Mouse (Mus musculus) forebrain, embryonic 11.5 days (tissue): ENCODE data around the gene 4930519G04Rik. TPM values are rescaled to one million over a fixed set of nuclear protein-coding genes. Genes with fewer than 3 reads are reported as not detected.

Experiments
- ATAC-seq: fragments of 200-750 bp; cut with Nextera tagmentation; replicated peaks from 2 replicates; pipeline ENCODE4 v1.8.0; 2017; ENCODE audit warnings: moderate TSS enrichment; ENCODE audit not compliant: low FRiP score
- DNase-seq: peaks from one replicate; pipeline ENCODE4 v3.0.0-alpha.2; 2017; ENCODE audit warnings: low spot score
- H3K27ac ChIP-seq: fragments of 300-500 bp; sonication (generic); 2 replicates; pipeline ENCODE4 v1.5.1; 2014; ENCODE audit warnings: low read depth, low read length
- H3K27me3 ChIP-seq: fragments of 300-500 bp; sonication (generic); 2 replicates; pipeline ENCODE4 v1.6.1; 2014; ENCODE audit warnings: mild to moderate bottlenecking, low read length, mixed read lengths; ENCODE audit not compliant: control insufficient read depth, insufficient read depth
- H3K36me3 ChIP-seq: fragments of 300-500 bp; sonication (generic); 2 replicates; pipeline ENCODE4 v1.6.1; 2014; ENCODE audit warnings: mild to moderate bottlenecking, low read length, moderate library complexity, mixed read lengths; ENCODE audit not compliant: control insufficient read depth, insufficient read depth
- H3K4me1 ChIP-seq: fragments of 300-500 bp; sonication (generic); replicated peaks from 2 replicates; pipeline ENCODE4 v1.6.1; 2014; ENCODE audit warnings: low read length, mixed read lengths; ENCODE audit not compliant: control insufficient read depth, insufficient read depth
- H3K4me2 ChIP-seq: fragments of 300-500 bp; sonication (generic); 2 replicates; pipeline ENCODE4 v1.6.1; 2014; ENCODE audit warnings: low read depth, mild to moderate bottlenecking, low read length, moderate library complexity, mixed read lengths; ENCODE audit not compliant: severe bottlenecking
- H3K4me3 ChIP-seq: fragments of 300-500 bp; sonication (generic); 2 replicates; pipeline ENCODE4 v1.5.1; 2014; ENCODE audit warnings: low read depth, low read length
- H3K9ac ChIP-seq: fragments of 300-500 bp; sonication (generic); 2 replicates; pipeline ENCODE4 v1.6.1; 2014; ENCODE audit warnings: low read length
- H3K9me3 ChIP-seq: fragments of 300-500 bp; sonication (generic); 2 replicates; pipeline ENCODE4 v1.6.1; 2016; ENCODE audit warnings: low read length, mixed read lengths; ENCODE audit not compliant: control insufficient read depth
- WGBS: fragments of 180-500 bp; shearing (Covaris S2); extraction: QIAGEN DNeasy Blood & Tissue Kit; methylation state at CpG from one replicate; pipeline ENCODE4 v1.1.7; 2014; 5-methylcytosine and 5-hydroxymethylcytosine counted together
- polyA plus RNA-seq: library from polyadenylated mRNA; unstranded; fragments of >200 nt; fragmentation: Nextera tagmentation; extraction: Ambion mirVana; gene quantifications from 2 replicates; pipeline ENCODE4 v1.2.1, GENCODE M21; 2014

The 4930519G04Rik gene
- polyA plus RNA-seq, 1 experiment from 2014 or later: not detected

- no peak overlapping the region for H3K9ac ChIP-seq
- H3K4me3 ChIP-seq: no peak overlapping the region
- H3K27ac ChIP-seq: no peak overlapping the region
- DNase-seq (no peak), ATAC-seq (no peak)
- H3K36me3 ChIP-seq: no peaks in the 10 kb centered on the region
- H3K9me3 ChIP-seq: no peaks in the 10 kb centered on the region
- H3K4me1 ChIP-seq: no peaks in the 10 kb centered on the region
- no peak overlapping the region for H3K4me2 ChIP-seq
- 84% methylated on average over 20 of the region's 20 CpGs for WGBS
- no peaks in the 10 kb centered on the region for H3K27me3 ChIP-seq
Measured at GRCm38 (mm10) chr5:114851565-114852236, 1.8 kb upstream of the 4930519G04Rik start.

- no peak within 1 kb of the TSS for H3K27ac ChIP-seq
- H3K4me2 ChIP-seq: peak within 1 kb of the TSS; percentile 57
- no peaks in the 10 kb centered on the region for H3K27me3 ChIP-seq
- H3K4me1 ChIP-seq: no peaks in the 10 kb centered on the region
- H3K9me3 ChIP-seq: no peaks in the 10 kb centered on the region
- H3K4me3 ChIP-seq: peak within 1 kb of the TSS; percentile 18
- ATAC-seq: no peak
- H3K36me3 ChIP-seq: no peaks in the 10 kb centered on the region
- 86% methylated on average over 12 of the region's 12 CpGs for WGBS
- peak within 1 kb of the TSS; percentile 52 for H3K9ac ChIP-seq
- no peak for DNase-seq
Measured at GRCm38 (mm10) chr5:114858582-114858981, 5.1 kb downstream of the 4930519G04Rik start, which contains the start of gene Gm9936. Gene Gm9936 (minus strand): TSS chr5:114858682.

GRCm38 (mm10) chr5:114859253-114859652 lies 5.8 kb downstream of the 4930519G04Rik start:
- DNase-seq (peak; percentile 90), ATAC-seq (no peak)
- Histone ChIP-seq H3K9ac (peak overlapping the region; percentile 52), H3K9me3 (no peaks in the 10 kb centered on the region), H3K4me3 (peak overlapping the region; percentile 18), H3K27me3 (no peaks in the 10 kb centered on the region), H3K4me1 (no peaks in the 10 kb centered on the region), H3K27ac (no peak overlapping the region), H3K4me2 (peak overlapping the region; percentile 57), H3K36me3 (no peaks in the 10 kb centered on the region)
- WGBS: 4% methylated on average over 18 of the region's 18 CpGs

GRCm38 (mm10) chr5:114861730-114862129 lies 8.3 kb downstream of the 4930519G04Rik start:
- no peak overlapping the region for H3K4me2 ChIP-seq
- H3K4me3 ChIP-seq: no peak overlapping the region
- ATAC-seq: no peak
- 86% methylated on average over 6 of the region's 6 CpGs for WGBS
- no peaks in the 10 kb centered on the region for H3K27me3 ChIP-seq
- no peak overlapping the region for H3K27ac ChIP-seq
- no peak for DNase-seq
- H3K9me3 ChIP-seq: no peaks in the 10 kb centered on the region
- no peak overlapping the region for H3K9ac ChIP-seq
- no peaks in the 10 kb centered on the region for H3K4me1 ChIP-seq
- H3K36me3 ChIP-seq: no peaks in the 10 kb centered on the region

GRCm38 (mm10) chr5:114864813-114865212 lies 11.3 kb downstream of the 4930519G04Rik start:
- no peak overlapping the region for H3K4me2 ChIP-seq
- H3K27ac ChIP-seq: no peak overlapping the region
- H3K36me3 ChIP-seq: no peaks in the 10 kb centered on the region
- 86% methylated on average over 7 of the region's 7 CpGs for WGBS
- ATAC-seq: no peak
- no peaks in the 10 kb centered on the region for H3K27me3 ChIP-seq
- no peak overlapping the region for H3K9ac ChIP-seq
- no peak overlapping the region for H3K4me3 ChIP-seq
- no peak for DNase-seq
- H3K9me3 ChIP-seq: peaks cover 13% of the 10 kb centered on the region
- no peaks in the 10 kb centered on the region for H3K4me1 ChIP-seq

- 89% methylated on average over 12 of the region's 12 CpGs for WGBS
- H3K4me1 ChIP-seq: no peaks in the 10 kb centered on the region
- H3K4me3 ChIP-seq: no peak overlapping the region
- DNase-seq: no peak
- no peaks in the 10 kb centered on the region for H3K27me3 ChIP-seq
- no peak overlapping the region for H3K27ac ChIP-seq
- H3K36me3 ChIP-seq: no peaks in the 10 kb centered on the region
- peaks cover 13% of the 10 kb centered on the region for H3K9me3 ChIP-seq
- H3K9ac ChIP-seq: no peak overlapping the region
- H3K4me2 ChIP-seq: no peak overlapping the region
- ATAC-seq: no peak
Measured at GRCm38 (mm10) chr5:114865279-114865678, 11.8 kb downstream of the 4930519G04Rik start.

- ATAC-seq: no peak
- Histone ChIP-seq H3K4me2 (no peak overlapping the region), H3K27me3 (no peaks in the 10 kb centered on the region), H3K9ac (peak overlapping the region; percentile 12; the same call in 1 of the 2 replicates), H3K9me3 (no peaks in the 10 kb centered on the region), H3K36me3 (no peaks in the 10 kb centered on the region), H3K4me3 (no peak overlapping the region), H3K4me1 (peaks cover 8% of the 10 kb centered on the region), H3K27ac (no peak overlapping the region)
- no peak for DNase-seq
- 60% methylated on average over 6 of the region's 6 CpGs for WGBS
Measured at GRCm38 (mm10) chr5:114875858-114876257, 22.4 kb downstream of the 4930519G04Rik start.

GRCm38 (mm10) chr5:114876331-114876730 lies 22.9 kb downstream of the 4930519G04Rik start:
- Histone ChIP-seq H3K27ac (no peak overlapping the region), H3K4me1 (peaks cover 8% of the 10 kb centered on the region), H3K36me3 (no peaks in the 10 kb centered on the region), H3K4me3 (no peak overlapping the region), H3K9ac (peak overlapping the region; percentile 12; the same call in 1 of the 2 replicates), H3K4me2 (no peak overlapping the region), H3K27me3 (no peaks in the 10 kb centered on the region), H3K9me3 (no peaks in the 10 kb centered on the region)
- peak; percentile 53 for DNase-seq
- WGBS: 9% methylated on average over 6 of the region's 6 CpGs
- no peak for ATAC-seq

GRCm38 (mm10) chr5:114877487-114877886 lies 24.0 kb downstream of the 4930519G04Rik start:
- no peaks in the 10 kb centered on the region for H3K27me3 ChIP-seq
- H3K36me3 ChIP-seq: no peaks in the 10 kb centered on the region
- 69% methylated on average over 7 of the region's 7 CpGs for WGBS
- peaks cover 8% of the 10 kb centered on the region for H3K4me1 ChIP-seq
- no peak overlapping the region for H3K4me2 ChIP-seq
- ATAC-seq (no peak), DNase-seq (no peak)
- no peak overlapping the region for H3K4me3 ChIP-seq
- H3K27ac ChIP-seq: no peak overlapping the region
- no peak overlapping the region for H3K9ac ChIP-seq
- no peaks in the 10 kb centered on the region for H3K9me3 ChIP-seq
